Mouse (Mus musculus): ENCODE results near the gene Ddx43.

The Ddx43 gene

DNA sequence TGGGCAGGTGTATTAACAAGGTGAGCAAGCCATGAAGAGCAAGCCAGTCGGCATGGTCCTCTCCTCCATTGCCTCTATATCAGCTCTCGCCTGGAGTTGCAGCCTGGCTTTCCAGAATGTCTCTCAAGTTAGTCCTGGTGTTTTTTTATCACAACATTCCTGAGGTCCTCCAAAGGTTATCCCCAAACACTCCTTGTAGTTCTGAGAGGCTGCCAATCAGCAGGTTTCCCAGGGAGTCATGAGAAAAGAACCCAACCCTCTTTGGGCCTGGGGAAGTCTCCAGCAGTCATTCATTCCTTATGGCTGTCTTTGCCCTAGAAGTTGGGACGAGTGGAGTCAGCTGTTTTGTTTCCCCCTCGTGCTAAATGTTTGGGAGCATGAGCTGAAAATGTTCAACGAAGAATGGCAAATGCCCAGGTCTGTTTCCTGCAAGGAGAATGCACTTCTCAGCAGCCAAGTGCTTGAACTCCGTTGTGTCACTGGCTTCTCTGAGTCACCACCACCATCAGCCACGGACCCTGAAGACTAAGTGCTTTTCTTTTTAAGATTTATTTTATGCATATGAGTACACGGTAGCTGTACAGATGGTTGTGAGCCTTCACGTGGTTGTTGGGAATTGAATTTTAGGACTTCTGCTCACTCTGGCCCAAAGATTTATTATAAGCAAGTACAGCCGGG, 22.6 kb upstream of the Ddx43 start:
- no peak for DNase-seq (ENCODE audit: low spot score)

DNA sequence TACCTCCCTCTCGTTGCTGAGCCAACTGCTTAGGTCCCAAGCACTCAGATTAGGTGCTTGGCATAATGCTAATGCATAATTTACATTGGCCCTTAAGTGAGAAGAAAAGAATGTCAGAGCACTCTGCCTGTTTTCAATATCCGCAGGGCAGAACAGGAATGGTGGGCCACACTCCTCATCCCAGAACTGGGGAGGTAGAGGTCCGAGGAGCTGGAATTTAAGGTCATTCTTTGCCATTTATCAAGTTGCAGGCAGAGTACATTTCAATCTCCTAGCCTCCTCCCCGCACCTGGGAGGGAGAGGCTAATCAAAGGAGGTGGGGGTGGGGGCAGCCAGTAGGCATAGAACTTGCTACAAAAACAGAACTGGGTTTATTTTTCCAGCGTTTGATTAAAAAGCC, 21.2 kb upstream of the Ddx43 start:
- DNase-seq (ENCODE audit: low spot score), result no peak

DNA sequence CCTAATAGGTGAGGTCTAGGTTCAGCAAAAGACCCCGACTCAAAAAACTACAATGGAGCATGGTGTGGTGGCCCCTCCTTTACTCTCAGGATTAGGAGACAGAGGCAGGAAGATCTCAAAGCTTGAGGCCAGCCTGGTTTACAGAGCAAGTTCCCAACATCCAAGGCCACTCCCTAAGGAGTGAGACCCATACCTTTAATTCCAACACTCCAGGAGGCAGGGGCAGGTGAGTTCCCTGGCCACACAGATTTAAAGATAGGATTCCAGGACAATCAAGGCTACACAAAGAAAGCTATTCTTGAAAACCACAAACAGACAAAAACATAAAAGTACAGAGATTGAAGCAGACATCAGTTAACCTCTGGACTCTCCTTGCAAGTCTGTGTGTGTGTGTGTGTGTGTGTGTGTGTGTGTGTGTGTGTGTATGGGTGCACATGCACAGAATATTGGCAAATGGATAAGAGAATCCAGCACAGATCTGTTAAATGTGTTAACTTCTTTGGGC, 20.6 kb upstream of the Ddx43 start:
- no peak for DNase-seq (ENCODE audit: low spot score)

GRCm38 (mm10) chr9:78375486-78375885, 20.1 kb upstream of the Ddx43 start:
- no peak for DNase-seq (ENCODE audit: low spot score)

DNA sequence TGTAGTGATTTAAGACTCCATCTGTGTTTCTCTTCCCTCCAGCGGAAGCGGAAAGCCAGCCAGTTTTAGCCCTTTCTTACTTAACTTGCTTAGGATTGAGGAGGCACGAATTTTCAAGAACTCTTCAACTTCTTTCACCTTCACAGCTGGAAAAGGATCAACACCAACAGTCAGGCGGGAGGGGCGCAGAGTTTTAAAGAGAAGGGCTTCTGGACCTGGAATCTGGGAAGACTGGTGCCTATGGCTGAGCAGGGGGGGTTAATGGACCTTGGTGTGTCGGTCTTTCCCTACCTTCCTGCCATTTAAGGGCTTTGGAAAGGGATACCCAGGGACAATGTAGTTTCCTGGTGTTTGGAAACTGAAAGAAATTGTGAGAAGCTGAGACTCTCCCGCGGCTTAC, 18.0 kb upstream of the Ddx43 start:
- no peak for DNase-seq (ENCODE audit: low spot score)

DNA sequence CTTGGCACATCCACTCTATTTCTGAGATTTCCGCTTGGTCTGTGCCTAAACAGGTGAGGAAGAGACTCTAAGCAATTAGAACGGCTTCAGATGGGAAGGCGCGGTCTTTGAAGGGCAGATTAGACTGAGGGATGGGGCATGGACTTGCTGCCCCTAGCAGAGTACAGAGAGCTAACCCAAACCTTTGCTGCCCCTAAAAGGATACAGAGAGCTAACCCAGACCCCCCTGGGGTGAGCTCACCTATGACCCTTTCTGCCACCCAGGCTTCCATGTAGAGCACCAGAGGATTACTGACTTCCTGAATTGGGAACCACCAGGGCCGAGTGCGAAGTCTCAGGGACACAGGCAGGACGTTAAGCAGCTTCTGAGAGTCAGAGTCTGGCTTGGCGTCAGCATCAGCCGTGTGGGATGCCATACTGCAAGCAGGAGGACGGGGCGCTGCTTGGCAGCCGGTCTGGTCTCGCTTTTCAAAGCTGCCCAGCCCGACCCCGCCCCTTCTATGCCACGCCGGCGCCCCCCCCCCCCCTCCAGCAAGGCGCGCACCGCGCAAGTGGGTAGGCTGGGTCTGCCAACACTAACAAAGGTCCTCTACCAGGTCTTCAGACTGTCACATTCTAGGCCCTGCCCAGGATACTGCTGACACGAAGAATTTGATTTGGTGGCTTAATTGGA, 17.3 kb upstream of the Ddx43 start, which contains the start of gene Ooep:
Gene Ooep, minus strand, starts transcription at position 613 of the 673 bp plus-strand sequence.
- DNase-seq (ENCODE audit: low spot score), result no peak

DNA sequence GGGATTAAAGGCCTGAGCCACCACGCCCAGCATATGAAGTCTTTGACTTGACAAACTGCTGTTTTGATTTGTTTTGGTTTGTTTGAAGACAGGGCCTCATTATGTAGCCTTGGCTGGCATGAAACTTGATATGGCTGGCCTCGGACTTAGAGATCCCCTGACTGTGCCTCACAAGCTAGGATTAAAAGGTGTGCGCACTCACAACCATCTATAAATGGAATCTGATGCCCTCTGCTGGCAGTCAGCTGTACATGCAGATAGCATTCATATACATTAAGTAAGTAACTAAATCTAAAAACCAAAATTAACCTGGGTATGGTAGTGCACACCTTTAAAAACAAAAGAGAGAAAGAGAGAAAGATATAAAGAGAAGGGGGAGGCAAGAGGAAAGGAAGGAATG, 9.7 kb upstream of the Ddx43 start:
- no peak for DNase-seq (ENCODE audit: low spot score)

- no peak for DNase-seq (ENCODE audit: low spot score)
Measured at GRCm38 (mm10) chr9:78386947-78387346, 8.6 kb upstream of the Ddx43 start.

GRCm38 (mm10) chr9:78389981-78390380, 5.6 kb upstream of the Ddx43 start:
- DNase-seq (ENCODE audit: low spot score), result no peak

DNA sequence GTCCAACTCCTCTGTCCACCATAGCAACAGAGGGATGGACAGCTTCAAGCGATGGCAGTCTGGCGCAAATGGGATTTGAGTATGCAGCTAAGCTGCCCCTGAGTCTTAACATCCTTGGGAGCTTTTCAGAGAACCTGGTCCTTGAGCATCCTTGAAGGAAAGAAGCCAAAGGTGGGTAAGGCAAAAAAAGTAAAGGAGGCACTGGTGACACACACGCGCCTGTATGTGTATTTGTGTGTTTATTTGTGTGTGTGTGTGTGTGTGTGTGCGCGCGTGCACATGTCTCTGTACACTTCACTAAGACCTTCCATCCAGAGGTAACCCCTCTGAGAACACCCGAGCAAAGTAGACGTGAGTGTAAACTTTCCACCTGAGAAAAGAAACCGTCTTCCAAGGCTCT, 1.8 kb upstream of the Ddx43 start:
- DNase-seq (ENCODE audit: low spot score), result no peak

- DNase-seq (ENCODE audit: low spot score), result no peak
Measured at GRCm38 (mm10) chr9:78394602-78395001, 975 bp upstream of the Ddx43 start.

- no peak for DNase-seq (ENCODE audit: low spot score)
Measured at GRCm38 (mm10) chr9:78395244-78395629, 340 bp upstream of the Ddx43 start.

DNA sequence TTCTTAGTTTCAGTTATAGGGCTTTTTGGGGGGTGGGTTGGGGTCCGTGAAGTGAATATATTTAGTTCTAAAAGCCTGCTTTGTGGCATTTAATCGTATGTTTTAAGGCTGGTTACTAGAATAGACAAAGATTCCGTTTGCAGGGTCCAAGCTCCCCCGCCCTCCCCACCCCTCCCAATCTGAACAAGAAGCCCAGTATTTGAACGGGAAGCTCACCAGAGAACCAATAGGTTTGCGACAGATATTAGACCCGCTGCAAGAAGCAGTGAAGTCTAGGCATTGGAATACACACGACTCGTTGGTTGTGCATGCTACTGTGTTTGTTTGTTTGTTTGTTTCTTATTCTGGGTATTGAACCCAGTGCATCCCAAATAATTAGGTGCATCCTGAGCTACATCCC, 940 bp downstream of the Ddx43 start:
- DNase-seq (ENCODE audit: low spot score), result no peak

- DNase-seq (ENCODE audit: low spot score), result no peak
Measured at GRCm38 (mm10) chr9:78400570-78400969, 5.0 kb downstream of the Ddx43 start.

- no peak for DNase-seq (ENCODE audit: low spot score)
Measured at GRCm38 (mm10) chr9:78401596-78401995, 6.0 kb downstream of the Ddx43 start.

DNA sequence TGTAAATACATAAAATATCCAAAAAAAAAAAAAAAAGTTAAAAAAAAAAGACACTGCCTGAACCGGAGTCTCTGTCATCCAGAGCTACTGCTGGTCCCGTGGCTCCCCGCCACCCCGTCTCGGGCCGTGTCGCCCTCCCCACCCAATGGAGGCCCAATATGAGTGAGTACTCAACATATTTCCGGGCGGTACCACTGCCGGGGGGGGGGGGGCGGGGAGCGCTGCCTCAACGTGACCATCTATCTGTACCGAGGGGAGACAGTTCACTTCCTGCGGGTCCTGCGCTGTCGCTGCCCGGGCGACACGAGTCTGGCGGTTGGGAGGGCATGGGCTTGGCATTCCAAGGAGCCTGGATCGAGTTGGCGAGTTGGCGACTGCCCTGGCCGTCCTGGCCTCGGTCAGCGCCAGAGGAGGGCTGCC, 31.8 kb downstream of the Ddx43 start:
- DNase-seq (ENCODE audit: low spot score), result no peak

DNA sequence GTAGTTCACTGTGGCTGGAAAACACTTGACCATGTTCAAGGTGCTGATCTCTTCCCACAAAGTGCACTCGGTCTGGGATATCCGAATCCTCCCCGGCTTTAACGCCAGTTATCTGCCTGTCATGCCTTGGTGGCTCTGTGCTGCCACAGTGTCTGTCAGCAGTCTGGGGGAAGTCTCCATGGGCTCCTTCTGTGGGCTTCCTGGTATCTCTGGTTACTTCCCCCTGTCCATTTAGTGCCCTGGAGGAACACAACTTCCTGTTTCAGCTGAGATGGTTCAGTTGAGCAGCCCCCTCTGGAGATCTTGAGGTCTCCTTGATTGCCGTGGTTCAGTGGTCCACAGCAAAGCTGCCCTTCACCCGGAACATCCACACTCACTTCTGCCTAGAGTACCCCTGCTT, 32.6 kb downstream of the Ddx43 start:
- DNase-seq (ENCODE audit: low spot score), result no peak

GRCm38 (mm10) chr9:78428870-78429432, 33.4 kb downstream of the Ddx43 start:
- DNase-seq (ENCODE audit: low spot score), result no peak

DNA sequence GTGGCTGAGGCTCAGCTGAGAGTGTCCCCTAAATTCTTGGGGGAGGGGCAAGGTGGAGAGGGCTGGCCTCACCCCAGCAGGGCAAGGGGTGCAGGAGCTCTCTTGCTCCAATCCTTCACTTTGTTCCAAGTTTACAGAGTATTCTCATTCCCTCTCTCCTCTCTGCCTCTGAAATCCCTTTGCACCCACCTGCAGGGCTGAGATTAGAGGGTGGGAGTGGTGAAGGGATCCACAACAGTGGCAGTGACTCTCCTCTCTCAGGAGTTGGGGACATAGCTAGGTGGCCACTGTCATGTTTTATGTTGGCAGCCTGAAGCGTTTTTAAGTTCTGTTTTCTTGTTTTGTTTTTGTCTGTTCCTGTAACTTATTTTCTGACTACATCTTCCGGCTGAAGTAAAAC, 34.0 kb downstream of the Ddx43 start:
- DNase-seq (ENCODE audit: low spot score), result no peak

DNA sequence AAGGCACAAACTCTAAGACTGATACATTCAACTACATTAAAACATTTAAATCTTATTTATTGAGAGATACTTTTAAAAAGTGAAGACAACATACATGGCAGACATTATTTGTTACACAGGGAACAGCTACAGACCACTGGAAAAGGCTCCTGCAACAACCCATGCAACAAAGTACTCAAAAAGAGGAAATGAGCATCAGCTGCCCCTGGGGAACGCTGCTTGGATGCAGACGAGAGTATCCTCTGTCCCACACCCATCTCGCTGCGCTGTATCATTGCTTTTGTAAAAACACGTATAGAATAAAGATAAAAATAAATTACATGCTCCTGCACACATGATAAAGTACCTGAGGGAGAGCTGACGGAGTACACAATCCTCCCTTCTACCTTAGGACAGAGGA, 34.9 kb downstream of the Ddx43 start:
- no peak for DNase-seq (ENCODE audit: low spot score)

DNA sequence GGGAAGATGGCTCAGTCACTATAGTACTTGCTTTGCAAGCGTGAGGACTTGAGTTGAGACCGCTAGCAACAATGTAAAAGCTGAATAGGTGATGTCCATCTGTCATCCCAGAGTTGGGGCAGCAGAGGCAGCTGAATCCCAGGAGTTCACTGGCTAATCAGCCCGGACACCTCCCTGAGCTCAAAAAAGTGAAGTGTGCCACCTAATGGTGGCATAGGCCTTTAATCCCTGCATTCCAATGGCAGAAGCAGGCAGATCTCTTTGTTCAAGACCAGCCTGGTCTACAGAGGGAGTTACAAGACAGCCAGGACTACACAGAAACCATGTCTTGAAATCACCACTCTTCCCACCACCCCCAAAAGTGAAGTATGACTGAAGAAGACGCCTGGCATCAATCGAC, 36.9 kb downstream of the Ddx43 start:
- DNase-seq (ENCODE audit: low spot score), result no peak

DNA sequence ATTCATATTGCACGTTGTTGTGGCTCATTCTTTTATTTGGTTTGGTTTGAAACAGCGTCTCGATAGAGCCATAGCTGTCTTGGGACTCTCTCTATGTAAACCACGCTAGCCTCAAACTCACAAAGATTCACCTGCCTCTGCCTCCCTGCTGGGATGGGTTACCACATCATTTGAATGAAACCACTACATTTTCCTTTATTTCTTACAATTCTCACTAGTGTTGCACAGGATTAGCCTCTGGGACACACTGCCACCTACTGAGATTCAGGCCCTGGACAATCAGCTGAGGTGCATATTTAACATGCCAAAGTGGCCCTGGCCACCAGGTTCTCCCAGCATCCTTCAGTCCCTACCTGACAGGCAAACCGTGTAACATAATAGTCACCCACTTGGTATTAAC, 43.8 kb downstream of the Ddx43 start:
- DNase-seq (ENCODE audit: low spot score), result no peak

GRCm38 (mm10) chr9:78442237-78442578, 46.6 kb downstream of the Ddx43 start:
- DNase-seq (ENCODE audit: low spot score), result no peak
